In genomic region chr19:7226511-7226914, GRCm38 (mm10) we compare ENCODE assay signal across 12 mouse cellular contexts. TPM values are rescaled to one million over a fixed set of nuclear protein-coding genes. Genes with fewer than 3 reads are reported as not detected.
DNase-seq lines count a peak whose midpoint lies in the region; TF ChIP-seq lines count a peak whose summit lies in the region.
"Had no signal": no experiment of that assay in that cellular context is flagged by ENCODE, and none has a peak within 500 bp of the region (broad histone marks: within the 10 kb centered on the region; RNA-seq: fewer than 3 reads in every experiment).

No protein-coding gene starts in this region.

- intact Hi-C loops in gastrocnemius, adult 2 months (cut with DNase I) = no loop called here

- peaks cover 30% of the 10 kb centered on the region for H3K36me3 ChIP-seq in macrophage (ENCODE audit: inconsistent target)

- no peak for TF ChIP-seq CTCF in gastrocnemius, adult 2 months (IDR thresholded peaks at IDR 0.05)

- H3K4me3 ChIP-seq in gastrocnemius, adult 2 months = no peak overlapping the region
- H3K4me3 ChIP-seq in macrophage (ENCODE audit: inconsistent target) = no peak overlapping the region
- H3K4me3 ChIP-seq: heart, embryonic 12.5 days; limb, embryonic 10.5 days; midbrain, embryonic 10.5 days; neural tube, embryonic 13.5 days had no signal

- DNase-seq in gastrocnemius, adult 2 months = peak; percentile 58
- DNase-seq in gastrocnemius, adult 8-10 months (ENCODE audit: low spot score in 2 of 2) = no peak
- peak; percentile 50 for DNase-seq in urinary bladder, postnatal 14 days (ENCODE audit: low spot score)
- DNase-seq in urinary bladder, postnatal 4 days (ENCODE audit: low spot score in 2 of 2) = no peak
- DNase-seq in frontal cortex, adult 2 months (ENCODE audit: extremely low spot score in 1 of 2, low spot score in 1 of 2) = no peak
- no peak for DNase-seq in frontal cortex, postnatal 14 days (ENCODE audit: low spot score in 2 of 2)
- DNase-seq in thymus, postnatal 0 days (ENCODE audit: low spot score) = no peak

- no peaks in the 10 kb centered on the region for H3K79me2 ChIP-seq in macrophage (ENCODE audit: inconsistent target)

- peak overlapping the region; percentile 54 for H3K27ac ChIP-seq in gastrocnemius, adult 2 months
- H3K27ac ChIP-seq in macrophage = peak overlapping the region; percentile 39
- H3K27ac ChIP-seq: limb, embryonic 10.5 days; midbrain, embryonic 10.5 days; neural tube, embryonic 13.5 days had no signal

- WGBS in macrophage (ENCODE audit: missing documents) = 7% methylated on average over 6 of the region's 6 CpGs

RNA-seq across cellular contexts. Expression of gene Cox8a, which starts 9.1 kb away (rescaled TPM):
- total RNA-seq in gastrocnemius, adult 2 months (2021) = 100 to 1,000 TPM in 1 of 2 experiments, 10 to 100 TPM in 1; 72.4 to 113 TPM
- 100 to 1,000 TPM in 1 of 4 experiments, 10 to 100 TPM in 3; 68.4 to 103 (median 82.9) TPM for total RNA-seq in gastrocnemius, adult 8-10 months (2022)
- 10 to 100 TPM in 17 of 26 experiments, 1 to 10 TPM in 8, not detected in 1; 3.1 to 75.9 (median 13.0) TPM for total RNA-seq in macrophage (2018; cell fraction: chromatin; rRNA removed)
- 100 to 1,000 TPM; 349 to 700 (median 528) TPM for total RNA-seq in macrophage (2018; cell fraction: cytosol; rRNA removed)
- 10 to 100 TPM; 17.2 to 99.4 (median 57.5) TPM for total RNA-seq in macrophage (2018; cell fraction: nucleus; rRNA removed)
- 220 to 440 TPM (median 391 TPM) in 3 replicates for polyA plus RNA-seq in macrophage (2018)
- 1,156 and 1,379 TPM in 2 replicates for polyA plus RNA-seq in frontal cortex, adult 2 months (2012; rRNA removed)
- 1,177 and 1,274 TPM in 2 replicates for polyA plus RNA-seq in thymus, postnatal 0 days (2015; fragmentation: Nextera tagmentation; extraction: Ambion mirVana)

RNA-seq across cellular contexts. Expression of gene Naa40, which starts 14.5 kb away (rescaled TPM):
- 10 to 100 TPM in 1 of 2 experiments, 1 to 10 TPM in 1; 10.0 to 12.7 TPM for total RNA-seq in gastrocnemius, adult 2 months (2021)
- total RNA-seq in gastrocnemius, adult 8-10 months (2022) = 10 to 100 TPM in 3 of 4 experiments, 1 to 10 TPM in 1; 9.2 to 12.4 (median 11.2) TPM
- total RNA-seq in macrophage (2018; cell fraction: chromatin; rRNA removed) = 100 to 1,000 TPM in 6 of 26 experiments, 10 to 100 TPM in 20; 43.7 to 118 (median 77.6) TPM
- 10 to 100 TPM; 17.6 to 32.0 (median 25.1) TPM for total RNA-seq in macrophage (2018; cell fraction: cytosol; rRNA removed)
- total RNA-seq in macrophage (2018; cell fraction: nucleus; rRNA removed) = 10 to 100 TPM; 32.1 to 95.4 (median 52.3) TPM
- polyA plus RNA-seq in macrophage (2018) = 17.5 to 29.1 TPM (median 25.8 TPM) in 3 replicates
- 73.6 and 74.1 TPM in 2 replicates for polyA plus RNA-seq in frontal cortex, adult 2 months (2012; rRNA removed)
- polyA plus RNA-seq in thymus, postnatal 0 days (2015; fragmentation: Nextera tagmentation; extraction: Ambion mirVana) = 63.9 TPM in 2 replicates

RNA-seq across cellular contexts. Expression of gene Otub1, which starts 20.4 kb away (rescaled TPM):
- 10 to 100 TPM; 45.0 to 50.3 TPM for total RNA-seq in gastrocnemius, adult 2 months (2021)
- total RNA-seq in gastrocnemius, adult 8-10 months (2022) = 10 to 100 TPM; 39.9 to 54.3 (median 43.5) TPM
- total RNA-seq in macrophage (2018; cell fraction: chromatin; rRNA removed) = 10 to 100 TPM; 19.5 to 48.4 (median 36.8) TPM
- 10 to 100 TPM; 52.2 to 76.7 (median 65.6) TPM for total RNA-seq in macrophage (2018; cell fraction: cytosol; rRNA removed)
- 10 to 100 TPM; 25.7 to 57.4 (median 43.5) TPM for total RNA-seq in macrophage (2018; cell fraction: nucleus; rRNA removed)
- polyA plus RNA-seq in macrophage (2018) = 63.3 to 78.4 TPM (median 68.3 TPM) in 3 replicates
- 253 and 260 TPM in 2 replicates for polyA plus RNA-seq in frontal cortex, adult 2 months (2012; rRNA removed)
- polyA plus RNA-seq in thymus, postnatal 0 days (2015; fragmentation: Nextera tagmentation; extraction: Ambion mirVana) = 166 TPM in 2 replicates

RNA-seq across cellular contexts. Expression of gene Rcor2, which starts 40.6 kb away (rescaled TPM):
- total RNA-seq in gastrocnemius, adult 2 months (2021) = 1 to 10 TPM; 1.6 to 2.0 TPM
- total RNA-seq in gastrocnemius, adult 8-10 months (2022) = 1 to 10 TPM; 1.8 to 4.2 (median 2.1) TPM
- 10 to 100 TPM in 1 of 26 experiments, 1 to 10 TPM in 14, under 1 TPM in 7, not detected in 4; 0.33 to 19.0 (median 1.8) TPM for total RNA-seq in macrophage (2018; cell fraction: chromatin; rRNA removed)
- 1 to 10 TPM in 4 of 26 experiments, under 1 TPM in 19, not detected in 3; 0.07 to 1.8 (median 0.41) TPM for total RNA-seq in macrophage (2018; cell fraction: cytosol; rRNA removed)
- 1 to 10 TPM in 10 of 26 experiments, under 1 TPM in 10, not detected in 6; 0.25 to 4.5 (median 1.0) TPM for total RNA-seq in macrophage (2018; cell fraction: nucleus; rRNA removed)
- 0.52 to 0.81 TPM (median 0.66 TPM) in 3 replicates for polyA plus RNA-seq in macrophage (2018)
- 20.2 and 24.6 TPM in 2 replicates for polyA plus RNA-seq in frontal cortex, adult 2 months (2012; rRNA removed)
- polyA plus RNA-seq in thymus, postnatal 0 days (2015; fragmentation: Nextera tagmentation; extraction: Ambion mirVana) = 7.3 and 8.1 TPM in 2 replicates

Comparison
In these comparisons a context has a peak if more than half of its experiments do, and no peak if none do; other contexts are left out.
1. DNase-seq: peak in gastrocnemius, adult 2 months (single experiment) and urinary bladder, postnatal 14 days (single experiment); none in gastrocnemius, adult 8-10 months (0 of 2), urinary bladder, postnatal 4 days (0 of 2), frontal cortex, adult 2 months (0 of 2), frontal cortex, postnatal 14 days (0 of 2) and thymus, postnatal 0 days (single experiment).